Mouse (Mus musculus) erythroblast, embryonic 14.5 days (primary cell): Measurements from ENCODE around the gene Csta1.
"Not testable (repeated sequence)": the region's sequence is repeated elsewhere in the genome, so short reads cannot be mapped to it uniquely, and the experiment has no call there.

ENCODE experiments used
- GATA1 ChIP-seq: IDR thresholded peaks from 2 replicates; pipeline ENCODE4 v1.6.1; 2012; ENCODE audit warnings: low read length, inconsistent platforms, mixed read lengths
- TAL1 ChIP-seq: IDR thresholded peaks from 3 replicates; pipeline ENCODE4 v1.6.1; 2012; ENCODE audit warnings: low read length, inconsistent platforms, mixed read lengths

DNA sequence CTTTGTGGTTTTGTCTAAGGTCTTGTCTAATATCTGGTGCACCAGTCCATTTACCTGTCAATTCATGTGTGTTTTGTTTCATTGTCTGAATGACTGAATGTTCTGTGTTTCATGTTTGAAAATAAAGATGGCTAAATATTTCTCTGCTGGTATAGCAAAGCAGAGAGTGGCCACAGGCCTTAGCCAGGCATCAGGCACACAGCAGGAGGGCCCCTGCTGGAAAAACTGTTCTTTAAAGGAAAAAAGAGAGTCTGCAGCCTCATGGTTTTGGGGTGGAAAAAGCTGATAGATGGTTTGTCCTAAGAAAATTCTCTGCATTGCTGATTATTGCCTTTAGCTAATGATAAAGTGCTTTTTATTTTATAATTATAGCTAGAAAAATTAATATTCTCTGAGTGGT is 19.6 kb downstream of the Csta1 start:
- TF ChIP-seq GATA1, TAL1: not testable (repeated sequence)
